Mouse (Mus musculus): Measurements from ENCODE around the gene Ucn3. TPM values are rescaled to one million over a fixed set of nuclear protein-coding genes. Genes with fewer than 3 reads are reported as not detected.

Gene Ucn3
- polyA plus RNA-seq, 1 experiment from 2014 or later = not detected

Small RNA genes within 50 kb of the gene (microRNA-seq; reads per million reads assigned to microRNA genes)
- not detected for gene Gm22460

Other genes with a start within 250 kb of the Ucn3 start
- gene Calml3, start 141.0 kb downstream of the Ucn3 start, polyA plus RNA-seq (2015; fragmentation: Nextera tagmentation; extraction: Ambion mirVana) = 0.10 TPM in 1 of 2 replicates, not detected in the other
- gene Calm4, start 107.6 kb downstream of the Ucn3 start, polyA plus RNA-seq (2015; fragmentation: Nextera tagmentation; extraction: Ambion mirVana) = not detected in 2 replicates
- not detected in 2 replicates for gene Calm5, start 91.2 kb downstream of the Ucn3 start, polyA plus RNA-seq (2015; fragmentation: Nextera tagmentation; extraction: Ambion mirVana)
- 89.7 and 90.6 TPM in 2 replicates for gene Net1, start 27.1 kb downstream of the Ucn3 start, polyA plus RNA-seq (2015; fragmentation: Nextera tagmentation; extraction: Ambion mirVana)
- not detected in 2 replicates for gene Tubal3, start 27.1 kb downstream of the Ucn3 start, polyA plus RNA-seq (2015; fragmentation: Nextera tagmentation; extraction: Ambion mirVana)
- gene Akr1c14, start 103.7 kb upstream of the Ucn3 start, polyA plus RNA-seq (2015; fragmentation: Nextera tagmentation; extraction: Ambion mirVana) = 2.3 and 2.7 TPM in 2 replicates
- 1.1 and 1.4 TPM in 2 replicates for gene Akr1c18, start 205.3 kb upstream of the Ucn3 start, polyA plus RNA-seq (2015; fragmentation: Nextera tagmentation; extraction: Ambion mirVana)
- gene Akr1c13, start 245.8 kb upstream of the Ucn3 start, polyA plus RNA-seq (2015; fragmentation: Nextera tagmentation; extraction: Ambion mirVana) = 6.5 and 13.7 TPM in 2 replicates

Measured in lung, embryonic 15.5 days (tissue).